Mouse (Mus musculus) neural tube, embryonic 15.5 days (tissue): ENCODE data around the gene Gm10309. TPM values are rescaled to one million over a fixed set of nuclear protein-coding genes. Genes with fewer than 3 reads are reported as not detected.

ENCODE experiments used
- ATAC-seq: fragments of 200-750 bp; cut with Nextera tagmentation; 2 replicates; pipeline ENCODE4 v1.8.0; 2017; ENCODE audit warnings: mild to moderate bottlenecking, moderate TSS enrichment, moderate library complexity; ENCODE audit not compliant: low FRiP score
- H3K27ac ChIP-seq: fragments of 300-500 bp; sonication (generic); replicated peaks from 2 replicates; pipeline ENCODE4 v1.5.1; 2015; ENCODE audit warnings: mild to moderate bottlenecking, inconsistent platforms
- H3K27me3 ChIP-seq: fragments of 300-500 bp; sonication (generic); replicated peaks from 2 replicates; pipeline ENCODE4 v1.6.1; 2015; ENCODE audit warnings: inconsistent platforms
- H3K36me3 ChIP-seq: fragments of 300-500 bp; sonication (generic); 2 replicates; pipeline ENCODE4 v1.6.1; 2015; ENCODE audit warnings: inconsistent platforms
- H3K4me1 ChIP-seq: fragments of 300-500 bp; sonication (generic); 2 replicates; pipeline ENCODE4 v1.6.1; 2015; ENCODE audit warnings: inconsistent platforms
- H3K4me2 ChIP-seq: fragments of 300-500 bp; sonication (generic); 2 replicates; pipeline ENCODE4 v1.6.1; 2015; ENCODE audit warnings: inconsistent platforms, mild to moderate bottlenecking, moderate library complexity
- H3K4me3 ChIP-seq: fragments of 300-500 bp; sonication (generic); replicated peaks from 2 replicates; pipeline ENCODE4 v1.5.1; 2015; ENCODE audit warnings: mild to moderate bottlenecking, inconsistent platforms
- H3K9ac ChIP-seq: fragments of 300-500 bp; sonication (generic); replicated peaks from 2 replicates; pipeline ENCODE4 v1.6.1; 2015; ENCODE audit warnings: mild to moderate bottlenecking, inconsistent platforms
- H3K9me3 ChIP-seq: fragments of 300-500 bp; sonication (generic); replicated peaks from 2 replicates; pipeline ENCODE4 v1.6.1; 2016; ENCODE audit warnings: inconsistent platforms
- WGBS: fragments of 180-500 bp; shearing (Covaris S2); methylation state at CpG from one replicate; pipeline ENCODE4 v1.1.7; 2015; ENCODE audit warnings: mixed read lengths; 5-methylcytosine and 5-hydroxymethylcytosine counted together
- polyA plus RNA-seq: library from polyadenylated mRNA; unstranded; fragments of >200 nt; fragmentation: Nextera tagmentation; extraction: Ambion mirVana; gene quantifications from 2 replicates; pipeline ENCODE4 v1.2.1, GENCODE M21; 2015

The Gm10309 gene
- polyA plus RNA-seq = 0.46 and 0.49 TPM in 2 replicates

DNA sequence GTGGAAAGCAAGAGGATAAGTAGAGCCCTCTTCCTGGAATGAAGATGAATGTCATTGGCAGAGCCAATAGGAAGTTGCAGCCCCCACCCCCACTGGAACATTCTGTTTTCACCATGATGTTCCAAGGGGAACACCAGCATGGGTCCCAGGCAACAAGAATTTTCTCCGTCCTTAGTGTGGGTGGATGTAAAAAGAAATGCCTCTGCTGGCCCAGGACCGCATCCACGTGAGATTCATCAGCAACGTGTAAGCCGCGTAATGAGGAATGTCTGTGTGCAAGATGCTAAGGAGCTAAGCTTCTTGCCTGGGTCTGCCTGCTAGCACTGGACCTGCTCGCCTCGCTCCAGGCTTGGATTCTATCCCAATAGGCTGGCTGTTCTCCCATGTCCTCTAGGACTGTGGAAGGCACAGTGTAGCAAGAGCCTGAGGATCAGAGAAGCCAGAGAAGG lies at the start of gene Gm10309:
TSS of gene Gm10309 (minus strand) at position 50 of the 449 bp plus-strand sequence.
- Histone ChIP-seq H3K27me3 (no peaks in the 10 kb centered on the region), H3K4me1 (no peaks in the 10 kb centered on the region), H3K36me3 (peaks cover 5% of the 10 kb centered on the region; the same call in 1 of the 2 replicates), H3K4me3 (no peak within 1 kb of the TSS), H3K27ac (no peak within 1 kb of the TSS), H3K4me2 (no peak within 1 kb of the TSS), H3K9ac (no peak within 1 kb of the TSS), H3K9me3 (no peaks in the 10 kb centered on the region)
- no peak for ATAC-seq
- 91% methylated on average over 8 of the region's 8 CpGs for WGBS

DNA sequence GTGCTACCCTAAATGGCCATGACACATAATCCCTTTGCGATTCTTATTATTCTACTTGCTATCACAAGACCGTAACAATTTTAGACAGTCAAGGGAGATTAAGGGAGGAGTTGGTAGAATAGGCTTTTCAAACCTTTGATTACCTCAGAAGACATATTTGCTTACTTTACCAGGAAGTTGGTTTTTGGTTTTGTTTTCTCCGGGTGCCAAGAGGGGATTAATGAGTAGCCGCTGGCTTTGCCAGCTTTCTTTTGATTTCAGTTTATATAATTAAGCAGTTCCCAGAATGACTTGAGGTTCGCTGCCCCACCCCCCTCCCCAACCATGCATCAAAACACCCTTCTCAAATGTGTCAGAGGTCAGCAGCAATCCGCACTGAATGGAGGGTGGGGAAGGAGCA lies 47.0 kb upstream of the Gm10309 start:
- Histone ChIP-seq H3K4me2 (no peak overlapping the region), H3K4me3 (no peak overlapping the region), H3K27me3 (no peaks in the 10 kb centered on the region), H3K9me3 (no peaks in the 10 kb centered on the region), H3K4me1 (0 out of 2 replicates have a peak, but pooled peaks cover 4% of the 10 kb centered on the region), H3K27ac (no peak overlapping the region), H3K9ac (no peak overlapping the region), H3K36me3 (no peaks in the 10 kb centered on the region)
- no peak for ATAC-seq
- WGBS = 89% methylated on average over 6 of the region's 6 CpGs

DNA sequence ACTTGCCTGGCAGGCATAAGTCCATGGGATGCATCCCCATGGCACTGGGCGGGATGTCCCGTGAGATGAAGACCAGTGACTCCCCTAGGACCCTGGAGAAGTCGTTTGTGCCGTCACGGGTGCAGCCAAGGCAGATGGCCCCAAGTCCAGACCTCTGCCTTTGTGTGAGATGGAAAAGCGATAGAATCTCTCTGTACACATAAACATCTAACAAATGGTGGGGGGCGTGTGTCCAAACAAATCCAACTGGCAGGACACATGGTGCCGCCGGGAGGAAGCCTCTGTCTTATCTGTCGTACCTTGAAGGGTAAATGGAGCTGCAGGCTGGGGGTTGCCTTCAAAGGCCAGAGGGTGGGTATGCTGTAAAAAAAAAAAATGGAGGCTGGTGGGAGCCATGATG lies 46.5 kb upstream of the Gm10309 start:
- H3K36me3 ChIP-seq = no peaks in the 10 kb centered on the region
- no peak overlapping the region for H3K4me3 ChIP-seq
- H3K27ac ChIP-seq = no peak overlapping the region
- H3K27me3 ChIP-seq = no peaks in the 10 kb centered on the region
- 0 out of 2 replicates have a peak, but pooled peaks cover 2% of the 10 kb centered on the region for H3K4me1 ChIP-seq
- 92% methylated on average over 10 of the region's 10 CpGs for WGBS
- no peak overlapping the region for H3K9ac ChIP-seq
- no peaks in the 10 kb centered on the region for H3K9me3 ChIP-seq
- H3K4me2 ChIP-seq = no peak overlapping the region
- ATAC-seq = no peak

GRCm38 (mm10) chr17:86549128-86549527 lies 44.1 kb upstream of the Gm10309 start:
- Histone ChIP-seq H3K27me3 (no peaks in the 10 kb centered on the region), H3K36me3 (no peaks in the 10 kb centered on the region), H3K4me1 (no peaks in the 10 kb centered on the region), H3K9ac (no peak overlapping the region), H3K4me2 (no peak overlapping the region), H3K27ac (no peak overlapping the region), H3K4me3 (no peak overlapping the region), H3K9me3 (no peaks in the 10 kb centered on the region)
- 89% methylated on average over 10 of the region's 10 CpGs for WGBS
- no peak for ATAC-seq

GRCm38 (mm10) chr17:86546529-86546928 lies 41.5 kb upstream of the Gm10309 start:
- H3K27ac ChIP-seq = no peak overlapping the region
- ATAC-seq = no peak
- H3K9me3 ChIP-seq = no peaks in the 10 kb centered on the region
- H3K9ac ChIP-seq = no peak overlapping the region
- no peak overlapping the region for H3K4me2 ChIP-seq
- H3K4me3 ChIP-seq = no peak overlapping the region
- no peaks in the 10 kb centered on the region for H3K4me1 ChIP-seq
- H3K27me3 ChIP-seq = no peaks in the 10 kb centered on the region
- H3K36me3 ChIP-seq = no peaks in the 10 kb centered on the region
- 16% methylated on average over 7 of the region's 7 CpGs for WGBS

- Histone ChIP-seq H3K4me3 (no peak overlapping the region), H3K4me1 (peaks cover 18% of the 10 kb centered on the region), H3K27me3 (no peaks in the 10 kb centered on the region), H3K9ac (no peak overlapping the region), H3K4me2 (no peak overlapping the region), H3K9me3 (no peaks in the 10 kb centered on the region), H3K36me3 (no peaks in the 10 kb centered on the region), H3K27ac (no peak overlapping the region)
- 66% methylated on average over 18 of the region's 18 CpGs for WGBS
- no peak for ATAC-seq
These were observed 34.9 kb upstream of the Gm10309 start for GRCm38 (mm10) chr17:86539881-86540430.

- no peaks in the 10 kb centered on the region for H3K9me3 ChIP-seq
- peak overlapping the region; percentile 38 for H3K4me2 ChIP-seq
- H3K27me3 ChIP-seq = no peaks in the 10 kb centered on the region
- H3K9ac ChIP-seq = no peak overlapping the region
- peak overlapping the region; percentile 60 for H3K27ac ChIP-seq
- ATAC-seq = peak; percentile 72
- 45% methylated on average over 22 of the region's 22 CpGs for WGBS
- peaks cover 31% of the 10 kb centered on the region for H3K4me1 ChIP-seq
- no peak overlapping the region for H3K4me3 ChIP-seq
- H3K36me3 ChIP-seq = no peaks in the 10 kb centered on the region
These were observed 31.0 kb upstream of the Gm10309 start for GRCm38 (mm10) chr17:86535827-86536656.

DNA sequence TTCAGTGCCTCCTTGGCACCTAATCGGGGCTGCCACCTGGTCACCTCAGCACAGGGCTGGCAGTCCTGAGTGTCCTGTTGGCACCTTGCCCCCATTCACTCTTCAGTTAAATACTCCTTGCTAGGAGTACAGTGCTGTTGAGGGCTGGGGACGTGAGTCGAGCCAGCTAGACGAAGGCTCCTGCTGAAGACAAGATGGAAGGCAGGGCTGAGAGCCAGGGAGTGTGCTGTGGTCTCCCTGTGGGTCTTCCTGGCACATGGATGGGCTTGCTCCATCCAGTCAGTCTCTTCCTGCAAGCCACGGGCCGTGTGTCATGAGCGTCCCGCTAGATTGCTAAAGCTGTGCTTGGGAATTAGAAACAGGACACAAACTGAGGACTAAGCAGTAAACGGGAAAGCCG lies 30.1 kb upstream of the Gm10309 start:
- Histone ChIP-seq H3K4me3 (no peak overlapping the region), H3K27me3 (no peaks in the 10 kb centered on the region), H3K9me3 (no peaks in the 10 kb centered on the region), H3K27ac (peak overlapping the region; percentile 66; the same call in 1 of the 2 replicates), H3K9ac (no peak overlapping the region), H3K4me2 (no peak overlapping the region), H3K4me1 (peaks cover 31% of the 10 kb centered on the region), H3K36me3 (no peaks in the 10 kb centered on the region)
- ATAC-seq = 0 out of 2 replicates have a peak, but pooled peaks have one; percentile 23
- 69% methylated on average over 10 of the region's 10 CpGs for WGBS

DNA sequence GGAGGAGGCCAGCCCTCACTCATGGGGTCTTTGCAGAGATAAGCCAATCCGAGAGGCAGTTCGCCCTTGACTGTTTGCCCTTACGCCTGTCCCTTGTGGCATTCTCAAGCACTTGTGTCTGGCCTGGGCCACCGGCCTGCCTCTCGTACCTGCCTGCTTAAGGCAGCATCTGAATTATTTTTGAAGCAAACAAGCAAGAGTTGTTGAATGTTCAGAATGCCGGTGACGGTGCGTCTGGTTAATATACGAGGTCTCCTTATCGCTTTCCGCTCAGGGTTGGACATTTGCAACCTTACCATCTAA lies 28.5 kb upstream of the Gm10309 start:
- Histone ChIP-seq H3K4me2 (no peak overlapping the region), H3K27ac (no peak overlapping the region), H3K4me1 (peaks cover 28% of the 10 kb centered on the region), H3K36me3 (no peaks in the 10 kb centered on the region), H3K27me3 (no peaks in the 10 kb centered on the region), H3K4me3 (no peak overlapping the region), H3K9ac (no peak overlapping the region), H3K9me3 (no peaks in the 10 kb centered on the region)
- 85% methylated on average over 11 of the region's 11 CpGs for WGBS
- ATAC-seq = no peak

DNA sequence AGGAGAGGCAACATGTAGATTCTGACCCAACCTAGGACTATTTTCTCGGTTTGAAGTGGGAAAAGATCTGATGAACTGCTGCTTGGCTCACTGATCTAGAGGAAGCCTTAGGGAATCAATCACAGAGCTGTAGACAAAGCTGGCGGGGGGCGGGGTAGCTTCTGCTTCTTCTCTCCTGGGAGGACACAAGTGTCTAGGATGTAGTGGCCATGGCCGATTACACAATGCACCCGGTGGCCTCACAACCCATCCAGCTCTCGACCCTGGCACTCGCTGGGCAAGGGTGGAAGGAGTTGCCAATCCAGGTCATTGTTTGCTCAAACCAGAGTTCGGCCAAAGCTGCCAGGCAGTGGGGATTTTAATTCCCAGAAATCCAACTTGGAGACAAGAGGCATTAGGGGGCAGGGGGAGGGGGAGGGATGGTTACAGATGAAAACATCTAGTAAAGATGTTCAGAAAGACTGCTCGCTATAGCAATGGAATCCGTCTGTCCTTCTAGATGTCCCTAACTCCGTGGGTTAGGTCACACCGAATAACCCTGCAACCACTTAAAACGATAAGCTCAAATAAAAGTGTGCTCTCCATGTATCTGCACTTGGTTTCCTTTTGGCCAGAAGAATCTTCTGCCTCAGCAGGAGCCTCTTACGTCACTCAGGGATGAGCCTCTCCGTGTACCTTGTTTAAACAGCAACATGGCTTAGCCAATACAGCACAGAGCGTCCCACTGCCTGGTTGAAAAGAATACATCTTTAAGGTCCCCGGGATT lies 27.9 kb upstream of the Gm10309 start:
- WGBS = 73% methylated on average over 17 of the region's 17 CpGs
- no peak overlapping the region for H3K4me2 ChIP-seq
- H3K27ac ChIP-seq = no peak overlapping the region

GRCm38 (mm10) chr17:86531231-86531630 lies 26.2 kb upstream of the Gm10309 start:
- no peak overlapping the region for H3K4me2 ChIP-seq
- no peak for ATAC-seq
- 91% methylated on average over 6 of the region's 6 CpGs for WGBS
- H3K4me1 ChIP-seq = peaks cover 21% of the 10 kb centered on the region
- H3K9me3 ChIP-seq = no peaks in the 10 kb centered on the region
- no peak overlapping the region for H3K4me3 ChIP-seq
- no peak overlapping the region for H3K9ac ChIP-seq
- H3K36me3 ChIP-seq = no peaks in the 10 kb centered on the region
- no peak overlapping the region for H3K27ac ChIP-seq
- H3K27me3 ChIP-seq = no peaks in the 10 kb centered on the region

More for the DNA sequence above, 27.9 kb upstream of the Gm10309 start:
- no peak overlapping the region for H3K9ac ChIP-seq
- H3K4me1 ChIP-seq = peaks cover 28% of the 10 kb centered on the region
- H3K36me3 ChIP-seq = no peaks in the 10 kb centered on the region
- ATAC-seq = no peak
- no peak overlapping the region for H3K4me3 ChIP-seq
- no peaks in the 10 kb centered on the region for H3K27me3 ChIP-seq
- H3K9me3 ChIP-seq = no peaks in the 10 kb centered on the region
